Mouse (Mus musculus) ES-Bruce4 (cell line): ENCODE measurements around the gene Ap5s1. TPM values are rescaled to one million over a fixed set of nuclear protein-coding genes. Genes with fewer than 3 reads are reported as not detected.

Experiments used
- H3K27ac ChIP-seq: 2 replicates; pipeline ENCODE4 v1.5.1; 2012; ENCODE audit warnings: low read length, inconsistent platforms; ENCODE audit not compliant: insufficient read depth
- H3K27me3 ChIP-seq: 2 replicates; pipeline ENCODE4 v1.6.1; 2012; ENCODE audit warnings: mild to moderate bottlenecking, low read length, inconsistent platforms; ENCODE audit not compliant: control insufficient read depth, poor library complexity, insufficient read depth, severe bottlenecking
- H3K36me3 ChIP-seq: 2 replicates; pipeline ENCODE4 v1.6.1; 2012; ENCODE audit warnings: inconsistent platforms, mild to moderate bottlenecking, low read length, moderate library complexity; ENCODE audit not compliant: control insufficient read depth, poor library complexity, insufficient read depth, severe bottlenecking
- H3K4me1 ChIP-seq: one replicate; pipeline ENCODE4 v1.8.1; 2011; ENCODE audit warnings: low read length; ENCODE audit not compliant: control insufficient read depth, insufficient read depth
- H3K4me3 ChIP-seq: 2 replicates; pipeline ENCODE4 v1.5.1; 2011; ENCODE audit warnings: low read depth, mild to moderate bottlenecking, low read length
- H3K9ac ChIP-seq: 2 replicates; pipeline ENCODE4 v1.6.1; 2012; ENCODE audit warnings: low read depth, mild to moderate bottlenecking, inconsistent platforms; ENCODE audit not compliant: poor library complexity, severe bottlenecking
- H3K9me3 ChIP-seq: replicated peaks from 2 replicates; pipeline ENCODE4 v1.6.1; 2012; ENCODE audit warnings: mild to moderate bottlenecking, low read length, inconsistent platforms; ENCODE audit not compliant: control insufficient read depth, poor library complexity, insufficient read depth, severe bottlenecking
- CTCF ChIP-seq: IDR thresholded peaks from one replicate; pipeline ENCODE4 v1.8.1; 2011; ENCODE audit warnings: low read depth, low read length
- EP300 ChIP-seq: IDR thresholded peaks from 2 replicates; pipeline ENCODE4 v1.6.1; 2011; ENCODE audit warnings: low read depth, low read length; ENCODE audit not compliant: insufficient read depth
- POLR2A ChIP-seq: IDR thresholded peaks from one replicate; pipeline ENCODE4 v1.8.1; 2011; ENCODE audit warnings: low read length; ENCODE audit not compliant: insufficient read depth
- polyA plus RNA-seq: library from polyadenylated mRNA; stranded (reverse); fragments of >200 nt; gene quantifications from 2 replicates; pipeline ENCODE4 v1.2.4, GENCODE M21; 2011; ENCODE audit warnings: low read depth; ENCODE audit not compliant: missing spikeins, insufficient read depth, insufficient read length

Ap5s1 gene
- polyA plus RNA-seq, 1 experiment: 8.5 TPM

DNA sequence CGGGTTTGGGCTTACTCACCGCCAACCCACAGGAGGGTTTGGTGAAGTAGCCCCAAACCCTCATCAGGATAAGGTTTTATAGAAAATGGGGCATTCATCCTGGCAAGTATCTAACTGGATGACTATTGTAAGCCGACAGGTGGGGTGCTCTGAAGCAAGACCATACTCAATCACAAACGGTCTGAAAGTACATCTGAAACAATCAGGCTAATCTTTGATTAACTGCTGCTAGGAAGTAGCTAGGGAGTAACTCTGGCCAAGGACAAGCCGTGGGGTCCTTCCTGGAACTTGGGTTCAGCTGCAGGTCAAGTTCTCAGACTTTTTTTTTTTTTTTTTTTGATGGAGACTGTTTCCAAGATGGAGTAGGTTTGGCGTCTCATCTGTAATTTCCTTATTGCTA is 38.9 kb upstream of the Ap5s1 start:
- Histone ChIP-seq H3K27me3 (no peaks in the 10 kb centered on the region), H3K27ac (no peak overlapping the region), H3K4me3 (no peak overlapping the region), H3K4me1 (peaks cover 2% of the 10 kb centered on the region), H3K36me3 (no peaks in the 10 kb centered on the region), H3K9me3 (no peaks in the 10 kb centered on the region), H3K9ac (no peak overlapping the region)
- no peak for TF ChIP-seq CTCF
- no peak for TF ChIP-seq EP300
- TF ChIP-seq POLR2A: no peak

GRCm38 (mm10) chr2:131168914-131169313 is 38.0 kb upstream of the Ap5s1 start:
- TF ChIP-seq EP300 (no peak), CTCF (no peak), POLR2A (no peak)
- Histone ChIP-seq H3K4me3 (no peak overlapping the region), H3K36me3 (no peaks in the 10 kb centered on the region), H3K9ac (no peak overlapping the region), H3K27me3 (no peaks in the 10 kb centered on the region), H3K4me1 (peaks cover 2% of the 10 kb centered on the region), H3K27ac (peak overlapping the region; percentile 59; the same call in 1 of the 2 replicates), H3K9me3 (no peaks in the 10 kb centered on the region)

GRCm38 (mm10) chr2:131170936-131171335 is 35.9 kb upstream of the Ap5s1 start:
- Histone ChIP-seq H3K4me1 (peaks cover 2% of the 10 kb centered on the region), H3K9ac (peak overlapping the region; percentile 50), H3K27me3 (no peaks in the 10 kb centered on the region), H3K36me3 (no peaks in the 10 kb centered on the region), H3K4me3 (peak overlapping the region; percentile 41), H3K27ac (no peak overlapping the region), H3K9me3 (no peaks in the 10 kb centered on the region)
- TF ChIP-seq POLR2A (no peak), EP300 (no peak), CTCF (no peak)

- H3K9me3 ChIP-seq: no peaks in the 10 kb centered on the region
- peak overlapping the region; percentile 41 for H3K4me3 ChIP-seq
- no peak overlapping the region for H3K27ac ChIP-seq
- H3K9ac ChIP-seq: peak overlapping the region; percentile 50
- no peaks in the 10 kb centered on the region for H3K27me3 ChIP-seq
- TF ChIP-seq EP300: no peak
- TF ChIP-seq CTCF: peak; percentile 16
- peaks cover 2% of the 10 kb centered on the region for H3K4me1 ChIP-seq
- no peaks in the 10 kb centered on the region for H3K36me3 ChIP-seq
Observed at GRCm38 (mm10) chr2:131171401-131172104, 35.3 kb upstream of the Ap5s1 start.

DNA sequence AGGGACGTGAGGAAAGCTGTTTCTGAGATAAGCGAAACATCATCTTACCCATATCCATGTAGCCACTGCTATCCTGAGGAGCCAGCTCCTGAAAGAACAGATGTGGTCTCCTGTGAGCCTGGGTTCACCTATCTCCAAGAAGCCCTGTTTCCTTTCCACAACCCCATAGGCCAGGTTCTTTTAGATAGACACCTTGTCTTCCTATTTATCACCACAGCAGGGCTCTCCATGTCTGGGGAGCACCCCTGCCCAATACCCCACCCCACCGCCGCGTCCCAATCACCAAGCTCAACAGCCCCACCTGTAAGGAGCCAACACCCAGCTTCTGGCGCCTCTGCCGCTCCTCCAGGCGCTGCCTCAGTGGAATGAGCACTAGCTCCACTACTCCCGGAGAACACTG is 34.6 kb upstream of the Ap5s1 start:
- TF ChIP-seq POLR2A: no peak
- TF ChIP-seq CTCF: no peak
- TF ChIP-seq EP300: no peak
- H3K27ac ChIP-seq: no peak overlapping the region
- no peak overlapping the region for H3K4me3 ChIP-seq
- no peaks in the 10 kb centered on the region for H3K36me3 ChIP-seq
- no peaks in the 10 kb centered on the region for H3K27me3 ChIP-seq
- peaks cover 4% of the 10 kb centered on the region for H3K4me1 ChIP-seq
- no peaks in the 10 kb centered on the region for H3K9me3 ChIP-seq
- H3K9ac ChIP-seq: no peak overlapping the region

DNA sequence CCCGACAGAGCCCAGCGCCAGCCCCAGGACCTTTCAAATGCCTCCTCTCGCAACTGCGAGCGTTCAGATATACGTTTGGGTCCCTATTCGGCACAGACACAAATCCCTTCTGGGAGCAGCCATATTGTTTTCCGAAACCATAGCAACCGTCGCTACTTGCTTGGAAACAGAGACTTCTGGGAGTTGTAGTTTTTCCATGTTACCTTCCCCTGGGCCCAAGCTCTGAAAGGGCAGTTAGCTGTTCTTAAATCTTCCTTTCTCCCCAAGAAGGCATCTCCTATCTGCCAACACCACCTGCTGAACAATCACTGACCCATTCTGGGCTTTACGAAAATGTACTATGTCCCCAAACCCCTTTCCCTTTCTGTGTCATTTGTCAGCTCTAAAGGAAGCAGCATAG is 32.2 kb upstream of the Ap5s1 start:
- peaks cover 6% of the 10 kb centered on the region for H3K4me1 ChIP-seq
- H3K27me3 ChIP-seq: no peaks in the 10 kb centered on the region
- H3K4me3 ChIP-seq: peak overlapping the region; percentile 84
- H3K9me3 ChIP-seq: no peaks in the 10 kb centered on the region
- H3K9ac ChIP-seq: no peak overlapping the region
- H3K27ac ChIP-seq: no peak overlapping the region
- TF ChIP-seq CTCF (no peak), POLR2A (no peak), EP300 (no peak)
- no peaks in the 10 kb centered on the region for H3K36me3 ChIP-seq
